Mouse (Mus musculus) kidney, embryonic 15.5 days (tissue): ENCODE results near the gene Zmynd8. TPM values are rescaled to one million over a fixed set of nuclear protein-coding genes. Genes with fewer than 3 reads are reported as not detected.

Experiments used
- ATAC-seq: fragments of 200-750 bp; cut with Nextera tagmentation; replicated peaks from 2 replicates; pipeline ENCODE4 v1.8.0; 2017; ENCODE audit warnings: moderate TSS enrichment; ENCODE audit not compliant: low FRiP score
- H3K27ac ChIP-seq: fragments of 300-500 bp; sonication (generic); 2 replicates; pipeline ENCODE4 v1.5.1; 2015; ENCODE audit warnings: mild to moderate bottlenecking, inconsistent platforms
- H3K27me3 ChIP-seq: fragments of 300-500 bp; sonication (generic); 2 replicates; pipeline ENCODE4 v1.6.1; 2015; ENCODE audit warnings: inconsistent platforms
- H3K36me3 ChIP-seq: fragments of 300-500 bp; sonication (generic); 2 replicates; pipeline ENCODE4 v1.6.1; 2015; ENCODE audit warnings: inconsistent platforms
- H3K4me1 ChIP-seq: fragments of 300-500 bp; sonication (generic); 2 replicates; pipeline ENCODE4 v1.6.1; 2015; ENCODE audit warnings: inconsistent platforms
- H3K4me2 ChIP-seq: fragments of 300-500 bp; sonication (generic); 2 replicates; pipeline ENCODE4 v1.6.1; 2015; ENCODE audit warnings: moderate library complexity, mild to moderate bottlenecking, inconsistent platforms
- H3K4me3 ChIP-seq: fragments of 300-500 bp; sonication (generic); replicated peaks from 2 replicates; pipeline ENCODE4 v1.5.1; 2015; ENCODE audit warnings: mild to moderate bottlenecking, inconsistent platforms
- H3K9ac ChIP-seq: fragments of 300-500 bp; sonication (generic); 2 replicates; pipeline ENCODE4 v1.6.1; 2015; ENCODE audit warnings: mild to moderate bottlenecking, inconsistent platforms
- H3K9me3 ChIP-seq: fragments of 300-500 bp; sonication (generic); replicated peaks from 2 replicates; pipeline ENCODE4 v1.6.1; 2016; ENCODE audit warnings: inconsistent platforms
- WGBS: fragments of 180-500 bp; shearing (Covaris S2); methylation state at CpG from one replicate; pipeline ENCODE4 v1.1.7; 2015; ENCODE audit warnings: mixed read lengths; 5-methylcytosine and 5-hydroxymethylcytosine counted together
- polyA plus RNA-seq: library from polyadenylated mRNA; unstranded; fragments of >200 nt; fragmentation: Nextera tagmentation; extraction: Ambion mirVana; gene quantifications from 2 replicates; pipeline ENCODE4 v1.2.1, GENCODE M21; 2015

The Zmynd8 gene
- polyA plus RNA-seq = 67.1 and 68.3 TPM in 2 replicates

DNA sequence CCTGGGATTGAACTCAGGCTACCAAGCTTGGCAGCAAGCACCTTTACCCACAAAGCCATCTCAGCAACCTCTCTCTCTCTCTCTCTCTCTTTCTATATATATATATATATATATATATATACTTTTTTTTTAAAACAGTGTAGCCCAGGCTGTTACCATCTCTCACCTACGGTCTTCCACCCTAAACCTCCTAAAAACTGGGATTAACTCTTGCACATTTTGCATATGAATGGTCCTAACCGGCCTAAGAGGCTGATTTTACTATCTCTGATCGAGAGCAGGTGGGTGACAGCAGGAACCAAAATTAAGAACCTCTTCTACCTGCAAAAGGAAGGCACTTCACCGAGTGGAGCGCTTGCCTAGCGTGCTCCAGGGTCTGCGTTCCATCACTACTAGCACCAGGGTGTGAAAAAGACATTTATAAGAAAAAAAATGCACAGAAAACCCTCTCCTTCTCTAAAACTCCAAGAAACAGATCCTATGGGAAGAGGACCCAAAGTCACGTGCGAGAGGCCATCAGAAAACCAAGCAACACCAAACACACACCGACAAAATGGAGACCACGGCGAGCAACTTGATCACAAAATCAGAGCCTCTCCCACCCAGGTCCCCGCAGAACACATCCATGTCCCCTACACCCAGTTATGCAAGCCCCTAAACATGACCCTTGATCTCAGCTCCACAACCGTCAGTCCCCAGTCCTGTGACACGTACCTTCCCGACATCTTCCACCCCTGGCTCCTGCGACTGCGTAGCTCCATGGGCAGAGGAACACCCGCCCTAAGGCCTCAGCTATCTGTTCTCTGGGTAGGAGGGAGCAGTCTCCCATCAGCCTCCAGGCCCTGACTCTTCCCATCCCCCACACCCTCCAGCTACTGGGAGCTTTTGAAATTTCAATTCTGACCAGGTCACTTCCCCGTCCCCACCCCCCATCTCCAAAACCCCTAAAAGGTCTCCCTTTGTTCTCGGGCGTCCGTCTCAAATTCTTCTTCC lies at the start of gene Zmynd8:
Gene Zmynd8 (minus strand): TSS at position 815 of the 993 bp plus-strand sequence.
- peaks cover 57% of the 10 kb centered on the region for H3K4me1 ChIP-seq
- peak within 1 kb of the TSS; percentile 46; the same call in 1 of the 2 replicates for H3K4me2 ChIP-seq
- H3K36me3 ChIP-seq = no peaks in the 10 kb centered on the region
- H3K27me3 ChIP-seq = no peaks in the 10 kb centered on the region
- peak within 1 kb of the TSS; percentile 93 for H3K27ac ChIP-seq
- WGBS = 53% methylated on average over 23 of the region's 23 CpGs
- no peak within 1 kb of the TSS for H3K4me3 ChIP-seq
- H3K9ac ChIP-seq = no peak within 1 kb of the TSS
- no peaks in the 10 kb centered on the region for H3K9me3 ChIP-seq
- ATAC-seq = no peak

DNA sequence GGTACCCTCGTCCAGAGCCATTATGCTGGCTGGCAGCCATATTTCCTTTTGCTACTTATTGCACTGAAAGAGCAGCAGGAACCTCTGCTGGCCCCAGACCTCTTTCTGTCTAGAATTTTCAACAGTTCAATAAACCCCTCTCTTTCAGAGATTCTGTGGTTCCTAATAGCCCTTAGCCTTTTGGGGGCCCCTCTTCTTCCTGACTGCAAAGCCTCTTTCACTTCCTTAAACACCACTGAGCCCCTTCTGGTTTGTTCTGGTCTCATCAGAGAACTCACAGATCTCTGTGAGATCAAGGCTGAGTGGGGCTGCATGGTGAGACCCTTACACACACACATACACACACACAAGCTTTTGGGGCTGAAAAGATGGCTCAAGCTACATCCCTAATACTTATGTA lies 49.2 kb upstream of the Zmynd8 start:
- 78% methylated on average over 1 of the region's 1 CpGs for WGBS

DNA sequence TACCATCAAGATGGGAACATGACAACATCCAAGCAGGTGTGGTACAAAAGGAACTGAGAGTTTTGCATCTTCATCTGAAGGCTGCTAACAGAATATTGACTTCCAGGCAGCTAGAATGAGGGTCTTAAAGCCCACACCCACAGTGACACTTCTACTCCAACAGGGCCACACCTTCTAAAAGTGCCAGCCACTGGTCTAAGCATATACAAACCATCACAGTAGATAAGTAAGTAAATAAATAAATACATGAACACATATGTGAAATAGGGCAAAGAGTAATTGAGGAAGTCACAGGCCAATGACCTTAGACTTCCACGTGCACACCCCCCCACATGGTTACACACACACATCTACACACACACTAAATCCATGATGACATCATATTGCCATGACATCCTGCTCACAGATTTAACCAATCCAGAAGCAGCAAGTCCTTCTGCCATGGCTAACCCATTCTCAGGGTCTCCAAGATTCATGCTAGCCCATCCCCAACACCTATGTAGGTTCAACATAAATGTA lies 47.3 kb upstream of the Zmynd8 start:
- Histone ChIP-seq H3K27me3 (no peaks in the 10 kb centered on the region), H3K4me2 (no peak overlapping the region), H3K9ac (no peak overlapping the region), H3K9me3 (no peaks in the 10 kb centered on the region), H3K4me3 (no peak overlapping the region), H3K36me3 (no peaks in the 10 kb centered on the region), H3K27ac (no peak overlapping the region), H3K4me1 (0 out of 2 replicates have a peak, but pooled peaks cover 9% of the 10 kb centered on the region)
- no peak for ATAC-seq
- 86% methylated on average over 1 of the region's 1 CpGs for WGBS

More for the DNA sequence above, 49.2 kb upstream of the Zmynd8 start:
- 0 out of 2 replicates have a peak, but pooled peaks cover 9% of the 10 kb centered on the region for H3K4me1 ChIP-seq
- no peak overlapping the region for H3K4me3 ChIP-seq
- H3K27ac ChIP-seq = no peak overlapping the region
- no peak overlapping the region for H3K4me2 ChIP-seq
- ATAC-seq = no peak
- no peaks in the 10 kb centered on the region for H3K27me3 ChIP-seq
- no peaks in the 10 kb centered on the region for H3K9me3 ChIP-seq
- H3K36me3 ChIP-seq = no peaks in the 10 kb centered on the region
- no peak overlapping the region for H3K9ac ChIP-seq

DNA sequence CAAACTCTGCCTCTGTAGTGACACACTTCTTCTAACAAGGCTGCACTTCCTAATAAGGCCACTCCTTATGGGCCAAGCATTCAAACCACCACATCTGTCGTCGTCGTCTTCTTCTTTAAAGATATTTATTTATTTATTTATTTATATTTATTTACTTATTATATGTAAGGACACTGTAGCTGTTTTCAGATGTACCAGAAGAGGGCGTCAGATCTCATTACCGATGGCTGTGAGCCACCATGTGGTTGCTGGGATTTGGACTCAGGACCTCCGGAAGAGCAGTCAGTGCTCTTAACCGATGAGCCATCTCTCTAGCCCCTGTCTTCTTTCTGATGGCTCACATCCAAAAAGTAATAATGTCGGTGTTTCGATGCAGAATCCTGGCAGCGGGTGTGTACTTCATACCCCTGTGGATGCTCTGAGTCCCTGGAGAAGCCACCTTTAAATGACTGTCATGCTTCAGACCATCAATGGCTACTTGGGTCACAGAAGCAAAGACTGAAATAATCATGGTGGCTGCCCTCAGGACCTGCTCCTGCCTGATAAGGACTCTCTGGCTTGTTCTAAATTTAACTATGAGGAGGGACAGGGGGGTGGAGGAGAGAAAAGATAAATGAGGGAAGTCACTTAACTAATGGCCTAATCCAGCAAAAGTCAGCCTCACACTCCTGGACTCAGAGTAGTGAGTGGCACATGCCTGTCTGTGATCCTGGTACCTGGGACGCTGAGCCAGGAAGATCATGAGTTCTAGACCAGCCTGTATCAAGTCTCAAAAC lies 45.9 kb upstream of the Zmynd8 start:
- 0 out of 2 replicates have a peak, but pooled peaks cover 9% of the 10 kb centered on the region for H3K4me1 ChIP-seq
- H3K27me3 ChIP-seq = no peaks in the 10 kb centered on the region
- H3K36me3 ChIP-seq = no peaks in the 10 kb centered on the region
- H3K4me3 ChIP-seq = no peak overlapping the region
- H3K9ac ChIP-seq = no peak overlapping the region
- no peaks in the 10 kb centered on the region for H3K9me3 ChIP-seq
- ATAC-seq = no peak
- no peak overlapping the region for H3K27ac ChIP-seq
- H3K4me2 ChIP-seq = no peak overlapping the region
- WGBS = 81% methylated on average over 11 of the region's 11 CpGs

DNA sequence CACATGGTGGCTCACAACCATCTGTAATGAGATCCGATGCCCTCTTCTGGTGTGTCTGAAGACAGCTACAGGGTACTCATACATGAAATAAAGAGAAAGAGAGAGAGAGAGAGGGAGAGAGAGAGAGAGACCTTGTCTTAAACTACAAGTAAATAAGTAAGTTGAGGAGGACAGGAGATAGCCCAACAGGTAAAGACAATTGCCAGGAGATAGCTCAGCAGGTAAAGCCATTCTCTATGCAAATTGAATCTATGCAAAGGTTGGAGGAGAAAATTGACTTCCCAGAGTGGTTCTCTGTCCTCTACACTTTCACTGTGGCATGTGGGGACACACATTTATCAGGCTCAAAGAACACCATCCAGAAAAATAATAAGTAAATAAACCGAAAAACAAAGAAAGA lies 44.3 kb upstream of the Zmynd8 start:
- 91% methylated on average over 2 of the region's 2 CpGs for WGBS
- no peaks in the 10 kb centered on the region for H3K9me3 ChIP-seq
- no peaks in the 10 kb centered on the region for H3K27me3 ChIP-seq
- H3K36me3 ChIP-seq = no peaks in the 10 kb centered on the region
- H3K4me1 ChIP-seq = 0 out of 2 replicates have a peak, but pooled peaks cover 4% of the 10 kb centered on the region
- no peak overlapping the region for H3K4me2 ChIP-seq
- no peak overlapping the region for H3K27ac ChIP-seq
- no peak overlapping the region for H3K9ac ChIP-seq
- ATAC-seq = no peak
- no peak overlapping the region for H3K4me3 ChIP-seq

DNA sequence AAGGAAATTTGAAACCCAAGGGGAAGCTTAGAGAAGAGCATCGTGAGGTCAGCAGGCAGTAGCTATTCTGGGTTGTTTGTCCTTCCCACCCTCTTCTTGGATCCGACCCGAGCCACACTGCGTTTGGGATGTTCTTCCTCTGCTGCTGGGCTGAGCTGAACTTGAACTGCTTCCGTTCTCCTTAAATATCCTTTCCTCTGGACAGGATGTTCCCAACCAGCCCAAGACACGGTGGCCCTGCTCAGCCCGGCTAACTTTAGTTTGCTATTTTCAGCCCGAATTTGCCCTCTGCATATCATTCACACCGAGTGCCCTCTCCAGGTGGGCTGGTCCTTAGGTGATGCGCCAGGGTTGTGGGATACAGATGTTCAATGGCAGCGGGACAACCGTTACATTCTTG lies 37.3 kb upstream of the Zmynd8 start:
- H3K9ac ChIP-seq = no peak overlapping the region
- no peak overlapping the region for H3K4me3 ChIP-seq
- H3K27ac ChIP-seq = 0 out of 2 replicates have a peak overlapping the region, but pooled peaks have one; percentile 4
- peaks cover 4% of the 10 kb centered on the region; the same call in 1 of the 2 replicates for H3K4me1 ChIP-seq
- H3K27me3 ChIP-seq = no peaks in the 10 kb centered on the region
- WGBS = 48% methylated on average over 12 of the region's 12 CpGs
- no peak overlapping the region for H3K4me2 ChIP-seq
- ATAC-seq = no peak
- H3K9me3 ChIP-seq = no peaks in the 10 kb centered on the region
- H3K36me3 ChIP-seq = no peaks in the 10 kb centered on the region

DNA sequence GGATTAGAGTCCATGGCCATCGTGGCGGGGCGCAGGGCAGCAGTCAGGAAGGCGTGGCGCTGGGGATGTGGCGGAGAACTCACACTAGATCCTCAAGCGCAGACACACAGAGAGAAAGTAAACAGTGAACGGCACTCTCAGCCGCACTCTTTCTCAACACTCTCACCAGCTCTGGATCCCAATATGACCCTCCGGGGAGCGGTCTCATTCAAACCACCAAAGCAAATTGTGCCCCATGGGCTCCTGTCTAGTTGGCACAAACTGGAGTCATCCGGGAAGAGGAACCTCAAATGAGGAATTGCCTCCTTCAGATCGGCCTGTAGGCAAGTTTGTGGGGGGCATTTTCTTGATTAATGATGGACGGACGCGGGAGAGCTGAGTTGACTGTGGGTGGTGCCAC lies 28.9 kb upstream of the Zmynd8 start:
- Histone ChIP-seq H3K9ac (no peak overlapping the region), H3K4me2 (no peak overlapping the region), H3K36me3 (no peaks in the 10 kb centered on the region), H3K9me3 (peaks cover 9% of the 10 kb centered on the region; the same call in 1 of the 2 replicates), H3K27me3 (no peaks in the 10 kb centered on the region), H3K4me3 (no peak overlapping the region), H3K4me1 (peaks cover 9% of the 10 kb centered on the region), H3K27ac (no peak overlapping the region)
- 95% methylated on average over 16 of the region's 16 CpGs for WGBS
- ATAC-seq = no peak

DNA sequence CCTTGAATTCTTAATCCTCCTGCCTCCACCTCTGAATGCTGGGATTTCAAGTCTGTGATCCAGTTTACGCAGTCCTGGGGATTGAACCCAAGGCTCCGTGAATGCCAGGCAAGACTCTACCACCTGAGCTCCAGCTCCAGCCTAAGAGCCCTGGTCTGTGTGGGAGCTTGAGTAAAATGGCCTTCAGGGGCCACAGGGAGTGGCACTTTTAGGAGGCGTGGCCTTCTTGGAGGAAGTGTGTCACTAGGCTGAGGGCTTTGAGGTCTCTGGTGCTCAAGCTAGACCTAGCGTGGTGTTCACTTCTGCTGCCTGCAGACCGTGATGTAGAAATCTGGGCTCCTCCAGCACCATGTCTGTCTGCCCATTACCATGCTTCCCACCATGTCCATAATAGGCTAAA lies 27.4 kb upstream of the Zmynd8 start:
- peaks cover 9% of the 10 kb centered on the region; the same call in 1 of the 2 replicates for H3K9me3 ChIP-seq
- H3K4me2 ChIP-seq = no peak overlapping the region
- ATAC-seq = no peak
- H3K4me1 ChIP-seq = peaks cover 17% of the 10 kb centered on the region
- 90% methylated on average over 5 of the region's 5 CpGs for WGBS
- no peak overlapping the region for H3K27ac ChIP-seq
- no peaks in the 10 kb centered on the region for H3K36me3 ChIP-seq
- H3K4me3 ChIP-seq = no peak overlapping the region
- no peak overlapping the region for H3K9ac ChIP-seq
- H3K27me3 ChIP-seq = no peaks in the 10 kb centered on the region

DNA sequence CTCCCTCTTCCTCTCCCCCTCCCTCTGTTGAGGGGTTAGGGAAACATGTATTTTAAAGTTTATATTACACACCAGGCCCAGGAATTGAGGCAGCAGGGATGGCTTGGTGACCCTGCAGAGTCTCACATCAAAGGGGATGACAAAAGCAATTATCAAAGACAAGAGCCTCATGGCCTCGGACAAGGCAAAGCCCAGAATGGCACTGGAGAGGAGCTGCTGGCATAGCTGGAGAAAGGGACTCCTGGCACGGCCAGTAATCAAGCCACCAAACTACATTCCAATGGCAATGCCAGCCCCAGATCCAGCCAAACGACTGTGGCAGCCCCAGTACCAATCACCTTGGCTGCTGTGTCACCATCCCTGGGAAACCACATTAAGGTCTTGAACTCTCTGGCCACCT lies 26.3 kb upstream of the Zmynd8 start:
- no peak for ATAC-seq
- no peak overlapping the region for H3K4me2 ChIP-seq
- 30% methylated on average over 3 of the region's 3 CpGs for WGBS
- no peaks in the 10 kb centered on the region for H3K27me3 ChIP-seq
- H3K4me1 ChIP-seq = peaks cover 17% of the 10 kb centered on the region
- no peak overlapping the region for H3K4me3 ChIP-seq
- H3K36me3 ChIP-seq = no peaks in the 10 kb centered on the region
- H3K9ac ChIP-seq = no peak overlapping the region
- peaks cover 9% of the 10 kb centered on the region; the same call in 1 of the 2 replicates for H3K9me3 ChIP-seq
- H3K27ac ChIP-seq = 0 out of 2 replicates have a peak overlapping the region, but pooled peaks have one; percentile 14

DNA sequence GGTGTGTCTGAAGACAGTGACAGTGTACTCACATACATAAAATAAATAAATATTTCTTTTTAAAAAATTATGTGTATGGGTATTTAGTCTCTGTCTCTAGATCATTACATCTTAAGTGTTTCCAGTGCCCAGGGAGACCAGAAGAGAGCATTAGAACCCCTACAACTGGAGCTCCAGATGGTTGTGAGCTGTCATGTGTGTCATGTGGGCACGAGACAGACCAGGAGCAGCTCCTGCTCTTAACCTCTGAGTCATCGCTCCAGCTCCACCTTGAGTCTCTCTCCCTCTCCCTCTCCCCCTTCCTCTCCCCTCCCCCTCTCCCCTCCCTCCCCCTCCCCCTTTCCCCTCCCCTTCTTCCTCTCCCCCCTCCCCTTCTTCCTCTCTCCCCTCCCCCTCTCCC lies 25.9 kb upstream of the Zmynd8 start:
- WGBS = 54% methylated on average over 2 of the region's 2 CpGs
- peaks cover 9% of the 10 kb centered on the region; the same call in 1 of the 2 replicates for H3K9me3 ChIP-seq
- ATAC-seq = no peak

DNA sequence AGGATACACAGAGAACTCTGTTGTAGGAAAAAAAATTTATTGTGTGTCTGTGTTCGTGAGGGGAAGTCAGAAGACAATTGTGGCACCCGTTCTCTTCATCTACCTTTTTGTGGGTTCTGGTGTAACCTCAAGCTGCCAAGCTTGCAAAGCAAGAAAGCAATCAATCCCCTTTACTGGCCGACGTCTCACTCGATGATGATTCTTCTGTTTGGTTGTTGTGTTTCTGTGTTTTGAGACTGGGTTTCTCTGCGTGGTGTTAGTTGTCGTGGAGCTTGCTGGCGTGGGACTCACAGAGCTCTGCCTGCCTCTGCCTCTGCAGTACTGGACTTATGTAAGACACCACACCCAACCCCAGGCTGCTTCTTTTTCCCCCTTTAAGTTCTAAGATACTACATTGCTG lies 24.9 kb upstream of the Zmynd8 start:
- Histone ChIP-seq H3K36me3 (no peaks in the 10 kb centered on the region), H3K4me1 (peaks cover 17% of the 10 kb centered on the region), H3K27me3 (no peaks in the 10 kb centered on the region), H3K27ac (no peak overlapping the region), H3K4me3 (no peak overlapping the region), H3K9me3 (peaks cover 9% of the 10 kb centered on the region; the same call in 1 of the 2 replicates), H3K4me2 (no peak overlapping the region), H3K9ac (no peak overlapping the region)
- WGBS = 91% methylated on average over 8 of the region's 8 CpGs
- ATAC-seq = no peak

More for the DNA sequence above, 25.9 kb upstream of the Zmynd8 start:
- H3K4me3 ChIP-seq = no peak overlapping the region
- no peak overlapping the region for H3K4me2 ChIP-seq
- no peak overlapping the region for H3K9ac ChIP-seq
- peaks cover 17% of the 10 kb centered on the region for H3K4me1 ChIP-seq
- H3K36me3 ChIP-seq = no peaks in the 10 kb centered on the region
- H3K27me3 ChIP-seq = no peaks in the 10 kb centered on the region
- H3K27ac ChIP-seq = no peak overlapping the region
